Mouse (Mus musculus): ENCODE data around the gene Lmna. TPM values are rescaled to one million over a fixed set of nuclear protein-coding genes. Genes with fewer than 3 reads are reported as not detected.

Gene Lmna
- polyA plus RNA-seq, 1 experiment from 2014 or later, result 17.9 TPM

DNA sequence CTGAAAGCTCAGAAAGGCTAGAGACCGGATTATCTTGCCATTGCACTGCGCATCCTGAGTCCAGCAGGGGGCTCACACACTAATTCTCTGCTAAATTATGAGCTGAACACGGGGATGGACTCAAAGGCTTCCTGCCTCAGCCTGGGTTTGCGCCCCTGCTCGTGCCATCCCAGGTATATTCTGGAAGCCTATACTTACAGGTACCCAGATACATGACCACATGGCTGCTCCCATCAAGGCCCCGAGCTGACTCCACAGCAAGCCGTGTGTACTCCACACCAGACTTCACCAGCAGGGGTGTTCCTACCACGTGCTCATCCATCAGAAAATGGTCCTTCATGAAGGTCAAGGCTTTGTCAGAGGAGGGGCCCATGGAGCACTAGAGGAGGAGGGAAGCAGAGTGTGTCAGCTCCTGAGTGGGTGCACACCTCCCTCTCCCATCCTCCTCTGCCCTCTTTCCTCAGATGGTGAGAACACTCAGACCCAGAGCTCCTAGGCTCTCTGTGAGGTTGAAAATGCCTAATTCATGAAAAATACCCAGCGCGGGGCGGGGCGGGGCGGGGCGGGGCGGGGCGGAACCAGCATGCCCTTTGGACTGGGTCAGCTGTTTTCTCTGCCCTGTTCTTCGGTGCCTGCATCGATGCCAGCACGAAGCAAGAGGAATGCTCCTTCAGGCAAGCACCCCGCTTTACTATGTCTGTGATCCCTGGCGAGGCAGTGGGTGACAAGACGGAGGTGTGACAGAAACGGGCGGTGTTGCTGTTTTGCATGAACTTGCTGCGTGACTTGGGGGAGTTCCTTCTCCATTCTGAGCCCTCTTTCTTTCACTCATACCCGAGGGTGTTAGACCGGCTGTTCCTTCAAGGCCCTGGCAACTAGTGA, 69.0 kb downstream of the Lmna start:
- H3K4me2 ChIP-seq, result no peak overlapping the region; the same call in 1 of the 2 replicates
- peaks cover 8% of the 10 kb centered on the region; the same call in 1 of the 2 replicates for H3K4me1 ChIP-seq (ENCODE audit: control insufficient read depth, insufficient read depth, low read length)
- H3K27ac ChIP-seq (ENCODE audit: low read depth, low read length), result no peak overlapping the region
- peak; percentile 36; the same call in 1 of the 2 replicates for ATAC-seq (ENCODE audit: low FRiP score)
- DNase-seq (ENCODE audit: low spot score, missing footprints), result peak; percentile 87
- no peaks in the 10 kb centered on the region for H3K27me3 ChIP-seq (ENCODE audit: control insufficient read depth, insufficient read depth, low read length)
- WGBS, result 25% methylated on average over 27 of the region's 27 CpGs
- H3K9ac ChIP-seq (ENCODE audit: low read length), result no peak overlapping the region
- no peaks in the 10 kb centered on the region for H3K9me3 ChIP-seq (ENCODE audit: control insufficient read depth, low read length)
- H3K4me3 ChIP-seq (ENCODE audit: low read depth, low read length), result no peak overlapping the region
- H3K36me3 ChIP-seq (ENCODE audit: control insufficient read depth, insufficient read depth, low read length), result no peaks in the 10 kb centered on the region

GRCm38 (mm10) chr3:88439582-88439981, 70.2 kb downstream of the Lmna start:
- Histone ChIP-seq H3K4me3 (ENCODE audit: low read depth, low read length) (no peak overlapping the region), H3K4me1 (ENCODE audit: control insufficient read depth, insufficient read depth, low read length) (peaks cover 8% of the 10 kb centered on the region; the same call in 1 of the 2 replicates), H3K9ac (ENCODE audit: low read length) (no peak overlapping the region), H3K27ac (ENCODE audit: low read depth, low read length) (no peak overlapping the region), H3K4me2 (no peak overlapping the region), H3K9me3 (ENCODE audit: control insufficient read depth, low read length) (no peaks in the 10 kb centered on the region), H3K36me3 (ENCODE audit: control insufficient read depth, insufficient read depth, low read length) (no peaks in the 10 kb centered on the region), H3K27me3 (ENCODE audit: control insufficient read depth, insufficient read depth, low read length) (no peaks in the 10 kb centered on the region)
- WGBS, result 56% methylated on average over 4 of the region's 4 CpGs
- ATAC-seq (ENCODE audit: low FRiP score), result no peak
- peak; percentile 57 for DNase-seq (ENCODE audit: low spot score, missing footprints)

DNA sequence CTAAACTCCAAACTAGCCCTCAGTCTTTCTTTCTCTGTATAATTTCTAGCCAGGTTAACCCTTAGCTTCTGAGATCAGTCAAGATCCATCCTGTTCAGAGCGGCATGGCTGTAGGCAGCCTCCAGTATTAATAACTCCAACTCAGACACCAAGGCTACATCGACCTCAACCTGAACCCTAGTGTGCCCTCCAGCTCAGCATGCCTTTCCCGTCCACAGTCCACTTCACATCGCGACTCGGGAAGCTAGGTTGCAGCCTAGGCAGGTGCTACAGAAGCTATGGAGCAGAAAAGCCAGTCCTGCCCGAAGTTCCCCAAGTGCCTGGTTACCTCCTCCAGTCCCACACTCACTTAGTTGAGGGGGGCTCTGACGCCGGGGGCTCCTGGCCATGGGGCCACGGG, 72.3 kb downstream of the Lmna start:
- H3K27ac ChIP-seq (ENCODE audit: low read depth, low read length), result no peak overlapping the region
- no peak overlapping the region for H3K4me3 ChIP-seq (ENCODE audit: low read depth, low read length)
- DNase-seq (ENCODE audit: low spot score, missing footprints) (no peak), ATAC-seq (ENCODE audit: low FRiP score) (no peak)
- no peak overlapping the region for H3K9ac ChIP-seq (ENCODE audit: low read length)
- no peaks in the 10 kb centered on the region for H3K27me3 ChIP-seq (ENCODE audit: control insufficient read depth, insufficient read depth, low read length)
- no peaks in the 10 kb centered on the region for H3K36me3 ChIP-seq (ENCODE audit: control insufficient read depth, insufficient read depth, low read length)
- H3K9me3 ChIP-seq (ENCODE audit: control insufficient read depth, low read length), result no peaks in the 10 kb centered on the region
- peak overlapping the region; percentile 42; the same call in 1 of the 2 replicates for H3K4me2 ChIP-seq
- 81% methylated on average over 10 of the region's 10 CpGs for WGBS
- peaks cover 8% of the 10 kb centered on the region; the same call in 1 of the 2 replicates for H3K4me1 ChIP-seq (ENCODE audit: control insufficient read depth, insufficient read depth, low read length)

- Histone ChIP-seq H3K4me2 (peak overlapping the region; percentile 42), H3K9me3 (ENCODE audit: control insufficient read depth, low read length) (no peaks in the 10 kb centered on the region), H3K36me3 (ENCODE audit: control insufficient read depth, insufficient read depth, low read length) (no peaks in the 10 kb centered on the region), H3K27me3 (ENCODE audit: control insufficient read depth, insufficient read depth, low read length) (no peaks in the 10 kb centered on the region), H3K9ac (ENCODE audit: low read length) (peak overlapping the region; percentile 46), H3K4me1 (ENCODE audit: control insufficient read depth, insufficient read depth, low read length) (peaks cover 8% of the 10 kb centered on the region; the same call in 1 of the 2 replicates), H3K4me3 (ENCODE audit: low read depth, low read length) (peak overlapping the region; percentile 17), H3K27ac (ENCODE audit: low read depth, low read length) (no peak overlapping the region)
- ATAC-seq (ENCODE audit: low FRiP score), result peak; percentile 88
- WGBS, result 11% methylated on average over 29 of the region's 29 CpGs
- DNase-seq (ENCODE audit: low spot score, missing footprints), result peak; percentile 97
These were observed 73.2 kb downstream of the Lmna start for GRCm38 (mm10) chr3:88436395-88437201.

DNA sequence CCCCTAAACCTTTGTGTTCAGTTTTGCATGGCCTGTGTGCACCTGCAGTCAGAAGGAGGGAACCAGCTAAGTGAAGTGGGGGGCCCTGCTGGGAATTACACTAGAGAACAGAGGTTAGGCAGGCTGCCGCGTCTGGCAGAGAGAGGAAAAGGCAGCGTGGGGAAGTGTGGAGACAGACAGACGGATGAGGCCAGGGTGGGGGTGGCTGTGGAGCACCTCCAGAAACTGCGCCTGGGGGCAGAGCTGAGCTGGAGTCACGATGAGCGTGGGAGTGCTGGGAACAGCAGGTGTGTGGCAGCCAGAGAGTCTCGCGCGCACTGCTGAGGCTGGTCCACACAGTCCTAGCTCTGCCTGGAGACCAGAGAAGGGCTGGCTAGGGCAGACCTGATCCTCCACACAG, 74.2 kb downstream of the Lmna start:
- WGBS, result 67% methylated on average over 10 of the region's 10 CpGs
- Histone ChIP-seq H3K4me3 (ENCODE audit: low read depth, low read length) (no peak overlapping the region), H3K27me3 (ENCODE audit: control insufficient read depth, insufficient read depth, low read length) (no peaks in the 10 kb centered on the region), H3K4me1 (ENCODE audit: control insufficient read depth, insufficient read depth, low read length) (peaks cover 3% of the 10 kb centered on the region; the same call in 1 of the 2 replicates), H3K9ac (ENCODE audit: low read length) (no peak overlapping the region), H3K4me2 (no peak overlapping the region), H3K27ac (ENCODE audit: low read depth, low read length) (no peak overlapping the region), H3K36me3 (ENCODE audit: control insufficient read depth, insufficient read depth, low read length) (no peaks in the 10 kb centered on the region), H3K9me3 (ENCODE audit: control insufficient read depth, low read length) (no peaks in the 10 kb centered on the region)
- no peak for ATAC-seq (ENCODE audit: low FRiP score)
- no peak for DNase-seq (ENCODE audit: low spot score, missing footprints)

MicroRNAs encoded within 50 kb of the gene (microRNA counts, 519-probe panel; counts per million panel counts)
- not detected for microRNA mmu-miR-1905

Small RNA genes within 50 kb of the gene (microRNA-seq; reads per million reads assigned to microRNA genes)
- 0.57 reads per million for gene Mir1905
- not detected for gene Mir7011

Other genes starting within 250 kb of the Lmna start
- 0.11 TPM in 1 of 2 replicates, not detected in the other for gene Gm38392, start 222.7 kb downstream of the Lmna start, polyA plus RNA-seq (2014; fragmentation: Nextera tagmentation; extraction: Ambion mirVana)
- 7.5 and 7.9 TPM in 2 replicates for gene Tsacc, start 213.0 kb downstream of the Lmna start, polyA plus RNA-seq (2014; fragmentation: Nextera tagmentation; extraction: Ambion mirVana)
- gene Cct3, start 212.8 kb downstream of the Lmna start, polyA plus RNA-seq (2014; fragmentation: Nextera tagmentation; extraction: Ambion mirVana), result 746 and 783 TPM in 2 replicates
- 70.2 and 73.7 TPM in 2 replicates for gene Glmp, start 184.9 kb downstream of the Lmna start, polyA plus RNA-seq (2014; fragmentation: Nextera tagmentation; extraction: Ambion mirVana)
- gene Tmem79, start 173.8 kb downstream of the Lmna start, polyA plus RNA-seq (2014; fragmentation: Nextera tagmentation; extraction: Ambion mirVana), result 0.90 and 1.4 TPM in 2 replicates
- 45.8 and 46.8 TPM in 2 replicates for gene Smg5, start 173.7 kb downstream of the Lmna start, polyA plus RNA-seq (2014; fragmentation: Nextera tagmentation; extraction: Ambion mirVana)
- gene Paqr6, start 145.4 kb downstream of the Lmna start, polyA plus RNA-seq (2014; fragmentation: Nextera tagmentation; extraction: Ambion mirVana), result 0.15 and 0.29 TPM in 2 replicates
- gene Bglap3, start 137.2 kb downstream of the Lmna start, polyA plus RNA-seq (2014; fragmentation: Nextera tagmentation; extraction: Ambion mirVana), result 0.08 and 0.12 TPM in 2 replicates
- not detected in 2 replicates for gene Bglap2, start 131.3 kb downstream of the Lmna start, polyA plus RNA-seq (2014; fragmentation: Nextera tagmentation; extraction: Ambion mirVana)
- 0.48 TPM in 1 of 2 replicates, not detected in the other for gene Bglap, start 125.5 kb downstream of the Lmna start, polyA plus RNA-seq (2014; fragmentation: Nextera tagmentation; extraction: Ambion mirVana)
- 128 and 132 TPM in 2 replicates for gene Pmf1, start 99.6 kb downstream of the Lmna start, polyA plus RNA-seq (2014; fragmentation: Nextera tagmentation; extraction: Ambion mirVana)
- gene Slc25a44, start 84.8 kb downstream of the Lmna start, polyA plus RNA-seq (2014; fragmentation: Nextera tagmentation; extraction: Ambion mirVana), result 20.8 and 22.3 TPM in 2 replicates
- gene Sema4a, start 48.8 kb downstream of the Lmna start, polyA plus RNA-seq (2014; fragmentation: Nextera tagmentation; extraction: Ambion mirVana), result 6.3 and 6.8 TPM in 2 replicates
- gene Mex3a, start 22.4 kb upstream of the Lmna start, polyA plus RNA-seq (2014; fragmentation: Nextera tagmentation; extraction: Ambion mirVana), result 44.5 and 45.1 TPM in 2 replicates
- gene Rab25, start 38.3 kb upstream of the Lmna start, polyA plus RNA-seq (2014; fragmentation: Nextera tagmentation; extraction: Ambion mirVana), result 0.25 and 0.86 TPM in 2 replicates
- 87.2 and 103 TPM in 2 replicates for gene Lamtor2, start 43.1 kb upstream of the Lmna start, polyA plus RNA-seq (2014; fragmentation: Nextera tagmentation; extraction: Ambion mirVana)
- gene Ubqln4, start 43.8 kb upstream of the Lmna start, polyA plus RNA-seq (2014; fragmentation: Nextera tagmentation; extraction: Ambion mirVana), result 72.4 and 73.0 TPM in 2 replicates
- 154 and 157 TPM in 2 replicates for gene Ssr2, start 65.9 kb upstream of the Lmna start, polyA plus RNA-seq (2014; fragmentation: Nextera tagmentation; extraction: Ambion mirVana)
- 99.0 and 117 TPM in 2 replicates for gene Arhgef2, start 96.0 kb upstream of the Lmna start, polyA plus RNA-seq (2014; fragmentation: Nextera tagmentation; extraction: Ambion mirVana)
- gene Rxfp4, start 143.2 kb upstream of the Lmna start, polyA plus RNA-seq (2014; fragmentation: Nextera tagmentation; extraction: Ambion mirVana), result 0.14 TPM in 1 of 2 replicates, not detected in the other
- gene Khdc4, start 175.8 kb upstream of the Lmna start, polyA plus RNA-seq (2014; fragmentation: Nextera tagmentation; extraction: Ambion mirVana), result 107 and 109 TPM in 2 replicates
- gene Rit1, start 206.9 kb upstream of the Lmna start, polyA plus RNA-seq (2014; fragmentation: Nextera tagmentation; extraction: Ambion mirVana), result 43.8 and 48.8 TPM in 2 replicates